Comparison of ENCODE assay signal across 8 mouse cellular contexts in the genomic region with DNA sequence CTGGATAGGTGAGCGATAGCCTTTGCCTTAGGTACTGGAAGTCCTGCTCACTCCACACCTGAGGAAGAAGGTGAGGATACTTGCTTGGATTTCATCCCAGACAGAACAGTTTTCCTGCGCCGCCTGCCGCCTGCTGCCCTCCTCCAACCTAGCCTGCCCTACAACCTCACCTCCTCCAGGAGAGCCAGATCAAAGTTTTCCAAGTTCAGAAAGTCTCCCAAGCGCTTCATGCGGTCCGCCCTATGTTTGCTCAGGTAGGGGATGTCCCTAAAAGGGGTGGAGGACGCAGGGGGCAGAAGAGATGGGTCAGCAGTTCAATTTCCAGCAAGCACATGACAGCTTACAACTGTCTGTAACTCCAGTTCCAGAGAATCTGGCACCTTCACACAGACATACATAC. TPM values are rescaled to one million over a fixed set of nuclear protein-coding genes. Genes with fewer than 3 reads are reported as not detected.
DNase-seq lines count a peak whose midpoint lies in the region; ATAC-seq and TF ChIP-seq lines count a peak whose summit lies in the region.

No protein-coding gene starts in this region.

- H3K9me3 ChIP-seq in ES-E14 (ENCODE audit: control insufficient read depth, insufficient read depth, low read depth, low read length), result no peaks in the 10 kb centered on the region
- H3K9me3 ChIP-seq in embryonic facial prominence, embryonic 13.5 days, result no peaks in the 10 kb centered on the region
- no peaks in the 10 kb centered on the region for H3K9me3 ChIP-seq in intestine, embryonic 15.5 days
- H3K9me3 ChIP-seq in lung, postnatal 0 days (ENCODE audit: low read length), result no peaks in the 10 kb centered on the region

- TF ChIP-seq CTCF in lung, postnatal 0 days (IDR thresholded peaks at IDR 0.05), result peak; percentile 21; the same call in 1 of the 2 replicates

- TF ChIP-seq EP300 in lung, postnatal 0 days (IDR thresholded peaks at IDR 0.05), result no peak

- peak overlapping the region; percentile 74 to 78 for H3K4me3 ChIP-seq in ES-E14 (ENCODE audit: insufficient read depth in 1 of 2, low read depth in 1 of 2, low read length in 2 of 2, poor library complexity in 1 of 2, severe bottlenecking in 1 of 2)
- peak overlapping the region; percentile 68 for H3K4me3 ChIP-seq in embryonic facial prominence, embryonic 13.5 days
- H3K4me3 ChIP-seq in intestine, embryonic 15.5 days (replicated peaks), result peak overlapping the region; percentile 65
- peak overlapping the region; percentile 68 for H3K4me3 ChIP-seq in lung, postnatal 0 days (ENCODE audit: low read depth, low read length)

- WGBS in embryonic facial prominence, embryonic 13.5 days, result 23% methylated on average over 8 of the region's 8 CpGs
- WGBS in intestine, embryonic 15.5 days, result 17% methylated on average over 8 of the region's 8 CpGs
- 20% methylated on average over 8 of the region's 8 CpGs for WGBS in lung, postnatal 0 days

- H3K27ac ChIP-seq in ES-E14 (ENCODE audit: insufficient read depth, low read depth, low read length, poor library complexity, severe bottlenecking), result no peak overlapping the region
- no peak overlapping the region for H3K27ac ChIP-seq in embryonic facial prominence, embryonic 13.5 days
- H3K27ac ChIP-seq in intestine, embryonic 15.5 days, result peak overlapping the region; percentile 72
- peak overlapping the region; percentile 80; the same call in 1 of the 2 replicates for H3K27ac ChIP-seq in lung, postnatal 0 days (ENCODE audit: low read length)

- ATAC-seq in embryonic facial prominence, embryonic 13.5 days (ENCODE audit: insufficient number of reproducible peaks, insufficient read depth, low FRiP score, low TSS enrichment, low read depth), result no peak
- peak; percentile 4; the same call in 1 of the 2 replicates for ATAC-seq in intestine, embryonic 15.5 days
- ATAC-seq in lung, postnatal 0 days, result 0 out of 2 replicates have a peak, but pooled peaks have one; percentile 1
- no peak for ATAC-seq in frontal cortex, adult (ENCODE audit: low TSS enrichment)
- ATAC-seq in monocyte, adult 5-6 weeks (replicated peaks; ENCODE audit: insufficient number of reproducible peaks, low FRiP score, low TSS enrichment, poor library complexity, severe bottlenecking), result no peak

- H3K36me3 ChIP-seq in ES-E14 (ENCODE audit: control insufficient read depth, insufficient read depth, low read length, poor library complexity, severe bottlenecking), result peaks cover 30% of the 10 kb centered on the region
- peaks cover 42% of the 10 kb centered on the region for H3K36me3 ChIP-seq in embryonic facial prominence, embryonic 13.5 days
- peaks cover 28% of the 10 kb centered on the region for H3K36me3 ChIP-seq in intestine, embryonic 15.5 days
- peaks cover 27% of the 10 kb centered on the region for H3K36me3 ChIP-seq in lung, postnatal 0 days (ENCODE audit: insufficient read depth, low read length)

- peaks cover 4 to 9% of the 10 kb centered on the region in 2 experiments; a peak in 1 of 4 replicates for H3K4me1 ChIP-seq in ES-E14 (ENCODE audit: control insufficient read depth in 2 of 2, insufficient read depth in 2 of 2, low read length in 2 of 2, poor library complexity in 1 of 2)
- H3K4me1 ChIP-seq in embryonic facial prominence, embryonic 13.5 days, result peaks cover 18% of the 10 kb centered on the region
- H3K4me1 ChIP-seq in intestine, embryonic 15.5 days (replicated peaks), result peaks cover 21% of the 10 kb centered on the region
- H3K4me1 ChIP-seq in lung, postnatal 0 days (ENCODE audit: insufficient read depth, low read depth, low read length), result peaks cover 5% of the 10 kb centered on the region; the same call in 1 of the 2 replicates

- in situ Hi-C loops in ES-E14 (cut with MboI; ENCODE audit: low sequenced_read_pairs in 2 of 2, unreplicated experiment in 2 of 2), result no loop called here

- DNase-seq in ES-E14 (ENCODE audit: low read depth, low spot score), result no peak
- peak; percentile 29 for DNase-seq in lung, postnatal 0 days (ENCODE audit: low spot score)
- DNase-seq in T-cell, adult 2 months (ENCODE audit: low spot score), result no peak
- no peak for DNase-seq in adrenal gland, postnatal 25 days

- H3K27me3 ChIP-seq in embryonic facial prominence, embryonic 13.5 days, result 0 out of 2 replicates have a peak, but pooled peaks cover 3% of the 10 kb centered on the region
- H3K27me3 ChIP-seq in intestine, embryonic 15.5 days (replicated peaks), result no peaks in the 10 kb centered on the region
- no peaks in the 10 kb centered on the region for H3K27me3 ChIP-seq in lung, postnatal 0 days (replicated peaks; ENCODE audit: insufficient read depth, low read length)

- H3K9ac ChIP-seq in ES-E14 (ENCODE audit: insufficient read depth, low read depth, low read length, poor library complexity, severe bottlenecking), result peak overlapping the region; percentile 77
- peak overlapping the region; percentile 82 for H3K9ac ChIP-seq in embryonic facial prominence, embryonic 13.5 days
- H3K9ac ChIP-seq in intestine, embryonic 15.5 days, result peak overlapping the region; percentile 68
- H3K9ac ChIP-seq in lung, postnatal 0 days (replicated peaks; ENCODE audit: low read depth), result peak overlapping the region; percentile 54

- peak overlapping the region; percentile 100 for H3K4me2 ChIP-seq in embryonic facial prominence, embryonic 13.5 days
- H3K4me2 ChIP-seq in intestine, embryonic 15.5 days (replicated peaks), result peak overlapping the region; percentile 97
- H3K4me2 ChIP-seq in lung, postnatal 0 days (replicated peaks; ENCODE audit: low read depth, low read length), result peak overlapping the region; percentile 98

TF ChIP-seq in ES-E14, 5 proteins besides CTCF, POLR2A, EP300 and RAD21:
- TF ChIP-seq CHD2 (IDR thresholded peaks at IDR 0.05; ENCODE audit: low read depth, low read length) (no peak), ZC3H11A (IDR thresholded peaks at IDR 0.05; ENCODE audit: borderline replicate concordance, low read depth, low read length) (no peak)

RNA-seq across cellular contexts. Expression of a gene that starts 0.9 kb away (rescaled TPM):
- 31.7 and 54.8 TPM in 2 replicates for total RNA-seq in ES-E14 (2012; rRNA removed)
- 54.7 and 60.6 TPM in 2 replicates for polyA plus RNA-seq in embryonic facial prominence, embryonic 13.5 days (2015; fragmentation: Nextera tagmentation; extraction: Ambion mirVana)
- 50.2 and 56.2 TPM in 2 replicates for polyA plus RNA-seq in intestine, embryonic 15.5 days (2015; fragmentation: Nextera tagmentation; extraction: Ambion mirVana)
- 54.9 and 58.6 TPM in 2 replicates for polyA plus RNA-seq in lung, postnatal 0 days (2015; fragmentation: Nextera tagmentation; extraction: Ambion mirVana)
- 27.2 and 36.3 TPM in 2 replicates for total RNA-seq in adrenal gland, postnatal 25 days (2021)
- 15.5 to 32.5 TPM (median 20.3 TPM) in 3 replicates for total RNA-seq in monocyte, adult 5-6 weeks (2017)

RNA-seq across cellular contexts. Expression of a gene that starts 0.9 kb away (rescaled TPM):
- 0.53 TPM in 1 of 2 replicates, not detected in the other for total RNA-seq in ES-E14 (2012; rRNA removed)
- polyA plus RNA-seq in embryonic facial prominence, embryonic 13.5 days (2015; fragmentation: Nextera tagmentation; extraction: Ambion mirVana), result 0.50 and 0.63 TPM in 2 replicates
- polyA plus RNA-seq in intestine, embryonic 15.5 days (2015; fragmentation: Nextera tagmentation; extraction: Ambion mirVana), result 0.57 and 0.63 TPM in 2 replicates
- polyA plus RNA-seq in lung, postnatal 0 days (2015; fragmentation: Nextera tagmentation; extraction: Ambion mirVana), result 11.1 and 11.7 TPM in 2 replicates
- total RNA-seq in adrenal gland, postnatal 25 days (2021), result 1.7 TPM in 1 of 2 replicates, not detected in the other
- 0.58 TPM in 1 of 3 replicates, not detected in the others for total RNA-seq in monocyte, adult 5-6 weeks (2017)

RNA-seq across cellular contexts. Expression of a gene that starts 13.2 kb away (rescaled TPM):
- 35.3 and 54.7 TPM in 2 replicates for total RNA-seq in ES-E14 (2012; rRNA removed)
- polyA plus RNA-seq in embryonic facial prominence, embryonic 13.5 days (2015; fragmentation: Nextera tagmentation; extraction: Ambion mirVana), result 46.8 and 51.2 TPM in 2 replicates
- polyA plus RNA-seq in intestine, embryonic 15.5 days (2015; fragmentation: Nextera tagmentation; extraction: Ambion mirVana), result 25.0 and 26.6 TPM in 2 replicates
- polyA plus RNA-seq in lung, postnatal 0 days (2015; fragmentation: Nextera tagmentation; extraction: Ambion mirVana), result 22.8 and 27.9 TPM in 2 replicates
- 10.4 and 11.8 TPM in 2 replicates for total RNA-seq in adrenal gland, postnatal 25 days (2021)
- total RNA-seq in monocyte, adult 5-6 weeks (2017), result 112 to 198 TPM (median 125 TPM) in 3 replicates

RNA-seq across cellular contexts. Expression of a gene that starts 29.9 kb away (rescaled TPM):
- 112 and 127 TPM in 2 replicates for total RNA-seq in ES-E14 (2012; rRNA removed)
- 154 and 165 TPM in 2 replicates for polyA plus RNA-seq in embryonic facial prominence, embryonic 13.5 days (2015; fragmentation: Nextera tagmentation; extraction: Ambion mirVana)
- 166 and 185 TPM in 2 replicates for polyA plus RNA-seq in intestine, embryonic 15.5 days (2015; fragmentation: Nextera tagmentation; extraction: Ambion mirVana)
- 130 and 135 TPM in 2 replicates for polyA plus RNA-seq in lung, postnatal 0 days (2015; fragmentation: Nextera tagmentation; extraction: Ambion mirVana)
- total RNA-seq in adrenal gland, postnatal 25 days (2021), result 213 and 238 TPM in 2 replicates
- total RNA-seq in monocyte, adult 5-6 weeks (2017), result 84.4 to 180 TPM (median 92.3 TPM) in 3 replicates

RNA-seq across cellular contexts. Expression of a gene that starts 39.1 kb away (rescaled TPM):
- 11.9 and 12.7 TPM in 2 replicates for total RNA-seq in ES-E14 (2012; rRNA removed)
- polyA plus RNA-seq in embryonic facial prominence, embryonic 13.5 days (2015; fragmentation: Nextera tagmentation; extraction: Ambion mirVana), result 22.5 and 23.5 TPM in 2 replicates
- polyA plus RNA-seq in intestine, embryonic 15.5 days (2015; fragmentation: Nextera tagmentation; extraction: Ambion mirVana), result 13.3 and 14.3 TPM in 2 replicates
- 14.6 and 14.8 TPM in 2 replicates for polyA plus RNA-seq in lung, postnatal 0 days (2015; fragmentation: Nextera tagmentation; extraction: Ambion mirVana)
- total RNA-seq in adrenal gland, postnatal 25 days (2021), result 21.8 and 26.0 TPM in 2 replicates
- 36.0 to 44.2 TPM (median 40.6 TPM) in 3 replicates for total RNA-seq in monocyte, adult 5-6 weeks (2017)

Comparison
In these comparisons a context has a peak if more than half of its experiments do, and no peak if none do; other contexts are left out.
1. H3K27ac ChIP-seq: peak in intestine, embryonic 15.5 days (single experiment) and lung, postnatal 0 days (single experiment); none in ES-E14 (single experiment) and embryonic facial prominence, embryonic 13.5 days (single experiment).
2. ATAC-seq: peak in intestine, embryonic 15.5 days (single experiment) and lung, postnatal 0 days (single experiment); none in embryonic facial prominence, embryonic 13.5 days (single experiment), frontal cortex, adult (single experiment) and monocyte, adult 5-6 weeks (single experiment).
3. Peak in every context shown above with its lines, with median percentiles within 50 percentile points of each other: H3K4me3 ChIP-seq, H3K9ac ChIP-seq and H3K4me2 ChIP-seq.